Mouse (Mus musculus) CD4-positive, CD25-positive, alpha-beta regulatory T cell, adult 2 months (primary cell): ENCODE results near the gene Gpc3.
"Not testable (repeated sequence)": the region's sequence is repeated elsewhere in the genome, so short reads cannot be mapped to it uniquely, and the experiment has no call there.

Experiments
- DNase-seq: peaks from one replicate; pipeline ENCODE4 v3.0.0-alpha.2; 2012; ENCODE audit warnings: low read depth, low spot score

Gpc3 gene

DNA sequence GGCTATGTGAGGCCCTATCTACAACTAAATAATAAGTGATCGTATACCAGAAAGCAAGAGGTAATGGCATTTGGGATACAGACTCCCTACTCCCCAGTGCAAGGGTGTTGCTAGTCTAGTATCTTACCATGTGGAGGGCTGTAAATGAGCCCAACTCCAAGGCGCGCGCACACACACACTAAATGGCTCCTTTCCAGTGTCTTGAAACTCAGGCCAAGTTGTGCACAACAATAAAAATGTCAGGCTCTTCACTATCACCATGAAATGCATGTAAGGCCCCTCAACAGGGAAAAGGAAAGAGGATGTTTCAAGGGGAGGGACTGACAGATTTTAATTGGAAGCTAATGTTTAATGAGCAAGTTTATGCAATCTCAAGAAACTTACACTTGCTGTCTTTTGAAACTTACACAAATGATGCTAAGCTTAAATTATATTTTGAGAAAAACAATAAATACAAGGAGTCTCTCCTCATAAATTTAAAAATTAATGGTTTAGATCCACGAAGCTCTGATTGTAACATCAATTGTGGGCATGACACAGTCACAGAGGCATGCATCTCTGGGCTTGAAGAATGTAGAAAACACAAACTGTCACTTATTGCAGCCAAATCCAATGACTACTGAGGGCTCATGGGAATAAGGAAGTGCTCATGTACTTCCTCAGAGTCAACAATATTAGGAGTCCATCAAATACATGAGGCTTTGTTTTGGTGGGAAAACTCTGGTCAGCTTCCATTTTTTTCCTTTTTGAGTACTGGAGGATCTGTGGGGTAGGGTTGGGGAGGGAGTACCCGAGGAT lies 332.4 kb downstream of the Gpc3 start:
- DNase-seq: no peak

DNA sequence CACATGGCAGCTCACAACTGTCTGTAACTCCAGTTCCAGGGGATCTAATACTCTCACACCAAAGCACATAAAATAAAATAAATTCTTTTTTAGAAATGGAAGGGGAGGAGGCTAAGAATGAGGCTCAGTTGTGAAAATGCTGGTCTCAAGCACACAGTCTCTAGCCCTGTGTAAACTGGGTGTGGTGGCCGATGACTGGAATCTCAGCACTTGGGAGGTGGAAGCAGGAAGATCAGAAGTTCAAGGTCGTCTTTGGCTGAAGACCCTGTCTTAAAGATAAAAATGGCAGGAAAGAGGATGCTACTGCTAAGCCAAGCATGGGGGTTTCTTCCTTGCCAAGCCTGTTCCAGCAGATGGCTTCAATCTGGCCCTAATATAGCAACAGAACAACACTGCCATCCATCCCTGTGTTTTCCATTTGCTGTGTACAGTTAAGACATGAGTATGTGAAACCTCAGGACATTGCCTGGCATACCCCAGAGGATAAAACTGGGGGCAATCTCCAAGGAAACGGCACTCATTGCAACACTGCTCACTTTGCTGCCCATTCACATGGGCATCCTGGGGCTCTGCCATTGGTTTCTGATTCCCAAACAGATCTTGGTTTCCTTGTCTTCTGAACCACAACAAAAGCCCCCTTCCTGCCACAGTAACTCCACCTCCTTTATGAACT lies 334.9 kb downstream of the Gpc3 start:
- DNase-seq: no peak

DNA sequence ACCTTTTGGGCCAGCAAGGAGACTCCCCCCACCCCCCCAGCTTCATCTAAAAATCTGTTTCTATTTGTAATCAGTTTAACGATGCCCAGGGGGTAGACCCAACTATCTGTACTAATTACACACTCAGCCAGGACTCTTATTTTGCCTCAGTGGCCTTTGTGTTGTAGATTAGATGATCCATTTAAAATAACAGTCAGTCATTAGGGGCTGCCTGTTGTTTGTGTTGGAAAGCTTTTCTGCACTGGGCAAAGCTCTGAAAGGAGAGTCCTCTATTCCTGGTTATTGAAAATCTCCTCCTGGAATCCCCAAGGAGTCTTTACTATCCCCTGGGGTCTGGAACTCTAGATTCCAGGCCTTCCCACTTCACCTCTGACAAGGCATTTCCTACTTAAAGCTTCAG lies 336.2 kb downstream of the Gpc3 start:
- DNase-seq: no peak

DNA sequence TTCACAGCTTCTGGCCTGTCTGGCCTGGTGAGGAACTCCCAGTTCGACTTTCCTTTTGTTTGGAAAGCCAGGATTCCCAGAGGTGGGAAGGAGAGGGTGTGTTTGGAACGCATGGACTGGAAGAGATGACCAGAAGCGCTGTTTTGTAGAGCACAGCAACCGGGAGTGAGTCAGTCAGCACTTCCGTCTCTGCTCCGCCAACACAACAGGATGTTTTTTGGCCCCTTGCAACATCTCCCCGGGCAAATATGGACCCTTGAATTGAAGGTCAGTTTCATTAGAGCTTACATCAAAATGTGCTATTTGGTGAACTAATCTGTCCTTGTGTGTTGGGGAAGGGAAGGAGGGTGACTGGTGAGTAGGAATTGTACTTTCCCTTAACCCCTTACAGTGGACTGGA lies 340.7 kb downstream of the Gpc3 start:
- DNase-seq: no peak

DNA sequence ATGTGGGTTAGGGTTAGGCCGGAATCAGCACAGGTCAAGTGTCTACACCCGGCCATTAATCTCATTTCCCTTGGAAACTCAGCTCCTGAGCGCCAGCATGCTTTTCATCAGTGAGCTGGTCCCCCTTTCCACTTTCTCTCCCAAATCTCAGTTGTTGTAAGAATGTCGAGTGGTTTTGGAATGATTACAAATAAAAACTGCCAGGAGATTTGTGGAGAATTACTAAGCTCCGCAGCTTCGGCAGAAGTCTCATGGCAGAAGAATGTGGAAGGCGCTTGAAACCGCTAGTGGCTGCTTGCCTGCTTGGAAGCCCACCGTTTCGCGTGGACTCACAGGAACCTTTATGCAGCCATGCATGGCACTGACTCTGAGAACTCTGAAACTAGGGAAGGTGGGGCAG lies 351.8 kb downstream of the Gpc3 start:
- DNase-seq: no peak

DNA sequence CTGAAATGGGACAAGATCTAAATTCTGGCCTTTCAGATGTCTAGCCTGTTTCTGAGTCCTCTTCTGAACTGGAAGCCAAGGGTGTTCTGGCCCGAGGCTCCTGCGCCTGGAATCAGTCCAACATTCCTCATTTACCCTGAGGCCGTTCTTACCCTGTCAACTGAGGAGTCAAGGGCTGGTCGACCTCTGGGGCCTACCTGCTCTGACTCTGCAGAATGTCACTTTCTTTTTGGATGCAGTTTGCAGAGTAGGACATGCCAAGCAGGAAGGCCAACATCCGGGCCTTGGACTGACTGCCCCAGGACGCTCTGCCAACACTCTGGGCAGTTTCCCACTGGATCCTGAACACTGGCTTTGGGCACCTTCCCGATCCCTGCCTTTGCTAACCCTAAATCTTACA lies 352.2 kb downstream of the Gpc3 start:
- no peak for DNase-seq

DNA sequence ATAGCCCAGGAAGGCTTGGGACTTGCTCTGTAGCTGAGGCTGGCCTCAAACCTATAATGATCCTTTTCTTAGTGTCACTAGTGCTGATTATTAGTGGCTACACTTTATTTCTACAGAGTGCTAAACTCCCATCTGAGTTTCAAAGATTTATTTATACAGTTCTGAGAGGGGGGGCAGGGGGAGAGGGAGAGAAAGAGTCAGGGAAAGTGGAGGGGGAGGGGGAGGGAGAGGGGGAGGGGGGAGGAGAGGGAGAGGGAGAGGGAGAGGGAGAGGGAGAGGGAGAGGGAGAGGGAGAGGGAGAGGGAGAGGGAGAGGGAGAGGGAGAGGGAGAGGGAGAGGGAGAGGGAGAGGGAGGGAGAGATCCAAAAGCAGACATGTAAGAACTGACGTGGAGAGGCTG lies 354.0 kb downstream of the Gpc3 start:
- DNase-seq: not testable (repeated sequence)

DNA sequence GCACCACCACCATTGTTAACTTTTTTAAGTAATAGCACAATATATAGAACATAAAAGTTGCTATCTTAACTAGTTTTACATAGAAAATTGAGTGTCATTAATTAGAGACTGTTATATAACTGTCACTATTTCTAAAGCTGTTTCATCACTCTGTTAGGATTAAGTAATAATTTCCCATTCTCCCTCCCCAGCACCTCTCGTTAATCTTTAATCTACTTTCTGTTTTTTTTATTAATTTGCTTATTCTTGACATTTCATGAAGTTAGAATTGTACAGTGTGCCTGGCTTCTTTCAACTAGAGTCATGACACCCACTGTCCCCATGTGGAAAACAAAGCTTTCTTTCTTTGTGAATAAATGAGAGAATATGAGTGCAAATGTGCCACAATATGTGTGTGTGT lies 359.2 kb downstream of the Gpc3 start:
- no peak for DNase-seq

DNA sequence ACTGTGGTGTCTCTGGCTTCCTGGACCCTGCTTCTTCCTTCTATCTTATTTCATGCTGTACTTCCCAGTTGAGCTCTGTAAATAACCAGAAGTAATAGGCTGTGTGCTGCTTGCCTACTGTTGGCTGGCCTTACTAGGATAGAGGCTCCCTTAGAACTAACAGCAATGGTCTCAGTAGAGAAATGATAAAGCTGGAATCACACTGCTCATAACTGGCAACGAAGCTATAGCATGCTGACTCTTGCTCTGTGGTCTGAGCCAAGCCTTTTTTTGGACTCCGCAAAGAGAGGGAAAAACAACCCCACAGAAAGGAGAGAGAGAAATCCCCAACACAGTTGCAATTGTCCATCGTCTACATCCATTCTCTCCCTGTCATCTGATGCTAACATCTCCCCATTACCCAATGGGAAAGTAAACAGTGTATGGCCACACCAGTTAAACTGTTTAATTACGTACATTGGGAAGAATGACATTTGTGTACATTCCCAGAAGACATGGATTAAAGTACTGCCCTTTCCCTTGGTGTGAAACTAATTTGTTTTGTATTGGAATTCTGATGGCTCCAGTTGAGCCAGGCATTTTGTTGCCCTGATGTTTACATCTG lies 368.0 kb downstream of the Gpc3 start:
- no peak for DNase-seq

DNA sequence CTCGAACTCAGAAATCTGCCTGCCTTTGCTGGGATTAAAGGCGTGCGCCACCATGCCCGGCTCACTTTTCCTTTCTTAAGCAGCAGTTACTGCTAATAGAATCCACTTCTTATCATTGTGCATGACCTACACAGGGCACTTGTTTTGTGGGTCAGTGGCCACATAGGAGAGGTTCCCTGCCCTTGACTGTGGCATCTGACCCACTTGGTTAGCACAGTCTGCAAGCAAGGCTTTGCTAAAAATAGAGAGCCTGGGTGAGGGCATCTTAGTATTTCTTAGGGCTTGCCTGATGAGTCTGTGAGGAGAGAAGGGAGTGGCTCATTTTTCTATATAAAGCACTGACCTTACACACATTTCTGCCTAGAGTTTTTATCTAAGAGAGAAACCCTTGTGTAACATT lies 376.3 kb downstream of the Gpc3 start:
- no peak for DNase-seq

DNA sequence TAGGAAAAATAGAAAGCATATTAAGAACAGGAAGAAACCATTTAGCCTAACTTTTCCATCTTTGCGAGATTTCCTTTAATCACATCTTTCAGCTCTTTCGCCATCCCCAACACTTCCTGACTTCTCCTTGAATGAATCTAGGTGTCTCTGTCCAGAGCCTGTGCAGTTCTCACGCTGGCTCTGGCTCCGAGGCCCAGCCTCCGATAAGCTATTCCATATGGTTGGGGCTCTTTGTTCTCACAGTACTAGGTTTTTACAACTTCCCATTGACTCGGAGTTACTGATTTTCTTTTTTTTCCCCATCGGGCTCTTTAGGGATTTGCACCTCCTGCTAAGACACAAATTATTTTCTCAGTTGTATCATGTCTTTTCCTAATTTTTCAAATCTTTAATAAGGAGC lies 381.8 kb downstream of the Gpc3 start:
- no peak for DNase-seq

DNA sequence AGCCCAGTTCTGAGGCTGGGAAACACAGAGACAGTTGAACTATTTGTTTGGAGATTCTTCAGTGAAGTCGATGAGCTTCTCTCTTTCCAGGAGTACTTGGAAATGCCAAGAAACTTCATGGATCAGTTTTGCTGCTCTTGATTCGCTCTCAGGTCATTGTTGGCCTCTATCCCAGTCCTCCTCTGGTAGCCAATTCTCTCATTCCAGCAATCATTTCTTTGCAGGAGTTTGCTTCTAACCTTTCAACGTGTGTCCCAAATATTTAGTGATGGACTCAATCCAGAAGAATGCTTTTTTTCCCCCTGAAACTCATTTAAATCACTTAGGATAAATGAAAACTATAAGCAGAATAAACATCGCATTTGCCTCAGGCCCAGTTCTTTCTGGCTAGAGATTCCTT lies 383.0 kb downstream of the Gpc3 start:
- no peak for DNase-seq
